Mouse (Mus musculus): ENCODE results near the gene Cox8b. TPM values are rescaled to one million over a fixed set of nuclear protein-coding genes. Genes with fewer than 3 reads are reported as not detected.
"Not testable (repeated sequence)": the region's sequence is repeated elsewhere in the genome, so short reads cannot be mapped to it uniquely, and the experiment has no call there.

Gene Cox8b
- total RNA-seq, 2 experiments from 2014 or later: not detected

- intact Hi-C loops (cut with DNase I): no loop called here
- DNase-seq (ENCODE audit: low spot score in 2 of 2): no peak
Measured at GRCm38 (mm10) chr7:140919911-140920310, 19.7 kb upstream of the Cox8b start.

- no peak for DNase-seq (ENCODE audit: low spot score in 2 of 2)
Measured at GRCm38 (mm10) chr7:140914031-140914690, 13.9 kb upstream of the Cox8b start.

GRCm38 (mm10) chr7:140912846-140913482, 12.7 kb upstream of the Cox8b start:
- intact Hi-C loops (cut with DNase I): no loop called here
- DNase-seq (ENCODE audit: low spot score in 2 of 2): no peak

More at GRCm38 (mm10) chr7:140914031-140914690, 13.9 kb upstream of the Cox8b start:
- intact Hi-C loops (cut with DNase I): no loop called here

DNA sequence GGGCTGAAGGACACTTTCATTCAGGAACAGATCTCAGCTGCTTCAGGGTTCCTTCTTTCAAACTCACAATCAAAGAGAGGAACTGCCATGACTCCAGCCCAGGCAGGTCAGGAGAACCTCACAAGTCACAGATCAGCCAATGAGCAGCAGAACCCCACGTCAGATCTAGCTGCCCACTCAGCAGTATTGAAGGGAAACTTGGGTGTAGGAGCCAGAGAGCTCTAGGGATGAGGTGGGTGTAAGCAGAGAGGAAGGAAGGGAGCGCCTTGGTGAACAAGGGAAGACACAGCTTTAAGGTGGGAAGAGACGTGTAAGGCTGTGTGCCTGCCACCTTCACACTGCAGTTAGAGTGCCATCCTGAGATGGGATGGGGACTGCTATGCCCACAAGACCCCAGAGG, 12.0 kb upstream of the Cox8b start:
- DNase-seq (ENCODE audit: low spot score in 2 of 2): peak in 1 of 2 experiments; percentile 35
- intact Hi-C loops (cut with DNase I): no loop called here

DNA sequence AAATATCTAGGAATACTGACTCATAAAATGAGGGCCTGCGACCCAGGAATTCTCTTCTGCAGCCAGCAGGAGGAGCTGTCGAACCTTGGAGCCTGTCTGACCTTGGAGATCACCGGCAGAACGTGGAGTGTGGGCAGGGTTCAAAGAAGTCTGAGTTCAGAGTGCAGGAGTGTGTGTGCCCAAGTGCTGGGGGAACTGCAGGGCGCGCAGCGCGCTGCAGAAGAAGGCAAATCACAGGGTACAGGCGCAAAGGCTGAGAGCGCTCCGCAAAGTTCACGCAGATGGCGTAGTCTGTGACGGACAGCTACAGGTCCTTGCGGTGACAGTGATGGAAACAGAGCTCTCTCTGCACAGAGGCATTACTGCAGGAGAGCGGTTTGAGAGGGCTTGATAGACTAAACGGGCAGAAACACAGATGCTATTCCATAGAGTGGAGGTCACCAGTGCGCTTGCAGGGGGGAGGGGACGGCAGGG, 8.4 kb upstream of the Cox8b start:
- intact Hi-C loops (cut with DNase I): loop anchor here (1.0 to 5.0 kb wide), 2 partner anchors 140 to 269 kb away; no protein-coding TSS in a partner anchor
- peak; percentile 56 to 72 for DNase-seq (ENCODE audit: low spot score in 2 of 2)

DNA sequence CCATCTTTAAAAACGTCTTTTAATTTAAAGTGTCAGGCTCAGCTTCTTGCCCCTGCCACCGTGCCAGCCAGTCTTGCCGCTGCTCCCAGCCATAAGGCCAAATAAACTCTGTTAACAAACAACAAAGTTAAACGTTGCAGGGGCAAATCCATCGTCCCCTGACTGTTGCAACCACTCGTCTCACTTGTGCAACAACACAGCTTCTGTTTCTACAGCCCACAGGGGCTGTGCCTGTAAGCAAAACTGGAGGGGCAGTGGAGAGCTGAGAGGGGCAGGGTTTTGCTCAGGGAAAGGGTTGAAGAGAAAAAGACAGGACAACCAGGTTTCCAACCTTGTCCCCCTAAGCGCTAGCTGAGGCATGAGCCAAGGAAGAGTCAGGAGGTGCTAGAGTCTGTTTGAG, 7.9 kb upstream of the Cox8b start:
- no peak for DNase-seq (ENCODE audit: low spot score in 2 of 2)
- intact Hi-C loops (cut with DNase I): loop anchor here (5.0 kb wide), 1 partner anchor 269 kb away; no protein-coding TSS in a partner anchor

- intact Hi-C loops (cut with DNase I): loop anchor here (5.0 kb wide), 1 partner anchor 270 kb away; no protein-coding TSS in a partner anchor
Measured at GRCm38 (mm10) chr7:140907697-140908096, 7.5 kb upstream of the Cox8b start.

DNA sequence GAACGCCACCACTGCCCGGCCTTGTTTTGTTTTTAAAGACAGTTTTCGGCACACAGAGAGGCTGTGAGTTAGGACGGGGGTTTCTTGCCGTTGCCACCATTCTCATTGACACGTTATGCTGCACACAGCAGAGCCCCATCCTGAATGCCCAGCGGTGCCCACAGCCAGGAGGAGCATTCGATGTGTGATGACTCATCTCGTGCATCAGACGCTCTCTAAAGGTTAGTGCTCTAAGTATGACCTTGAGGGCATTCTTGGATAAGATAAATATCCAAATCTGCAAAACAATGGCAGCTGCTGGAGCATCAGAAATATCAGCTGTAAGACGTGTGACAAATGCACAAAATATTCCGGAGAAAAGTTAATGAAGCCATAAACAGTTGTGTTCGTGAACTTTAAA, 6.9 kb upstream of the Cox8b start:
- intact Hi-C loops (cut with DNase I): loop anchor here (5.0 kb wide), 1 partner anchor 270 kb away; no protein-coding TSS in a partner anchor
- DNase-seq (ENCODE audit: low spot score in 2 of 2): no peak

More at GRCm38 (mm10) chr7:140907697-140908096, 7.5 kb upstream of the Cox8b start:
- no peak for DNase-seq (ENCODE audit: low spot score in 2 of 2)

DNA sequence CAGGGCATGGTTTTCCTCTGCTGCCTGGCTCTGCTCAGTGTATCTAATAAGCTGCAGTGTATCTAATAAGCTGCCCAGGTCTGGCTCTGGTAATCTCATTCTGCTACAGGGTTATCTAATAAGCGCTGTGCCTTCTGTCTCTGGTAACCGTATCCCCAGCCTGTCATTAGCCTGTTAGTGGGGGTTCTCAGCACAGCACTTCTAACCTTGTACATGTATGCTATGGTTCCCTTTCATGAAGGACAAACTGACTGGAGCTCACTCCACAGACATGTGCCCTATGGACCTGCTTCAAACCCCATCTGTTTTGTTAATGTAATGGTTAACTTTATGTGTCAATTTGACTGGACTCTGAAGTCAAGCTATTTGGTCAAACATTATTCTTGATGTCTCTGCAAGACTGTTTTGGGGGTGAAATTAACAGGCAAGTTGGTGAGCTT, 5.4 kb upstream of the Cox8b start:
- DNase-seq (ENCODE audit: low spot score in 2 of 2): no peak
- intact Hi-C loops (cut with DNase I): loop anchor here (5.0 kb wide), 1 partner anchor 272 kb away; no protein-coding TSS in a partner anchor

- DNase-seq (ENCODE audit: low spot score in 2 of 2): peak; percentile 56 to 72
- intact Hi-C loops (cut with DNase I): loop anchor here (1.0 kb wide), 1 partner anchor 58 kb away; the partner anchor contains the start of gene Scgb1c1
Measured at GRCm38 (mm10) chr7:140903212-140903611, 3.0 kb upstream of the Cox8b start.

- DNase-seq (ENCODE audit: low spot score in 2 of 2): no peak
- intact Hi-C loops (cut with DNase I): no loop called here
Measured at GRCm38 (mm10) chr7:140902036-140902875, 2.0 kb upstream of the Cox8b start.

DNA sequence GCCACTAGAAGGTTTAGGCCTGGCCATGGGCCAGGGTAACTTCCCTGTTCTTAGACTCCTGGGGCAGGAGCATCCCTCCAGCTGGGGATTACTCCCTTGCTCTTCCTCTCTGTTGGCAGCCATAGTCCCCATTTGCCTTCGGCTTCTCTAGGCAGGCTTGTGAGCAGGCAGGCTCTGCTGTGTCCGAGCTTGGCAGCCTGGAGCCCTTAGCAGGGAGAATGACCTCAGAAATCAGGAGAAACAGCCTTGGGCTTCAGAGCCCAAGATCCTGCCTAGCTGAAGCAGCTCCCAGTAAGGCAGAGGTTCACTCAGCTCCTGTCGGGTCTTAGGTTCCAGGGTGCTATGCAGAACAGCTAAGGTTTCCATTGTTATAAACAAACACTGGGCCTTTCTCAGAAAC, 1.1 kb downstream of the Cox8b start:
- intact Hi-C loops (cut with DNase I): no loop called here
- no peak for DNase-seq (ENCODE audit: low spot score in 2 of 2)

DNA sequence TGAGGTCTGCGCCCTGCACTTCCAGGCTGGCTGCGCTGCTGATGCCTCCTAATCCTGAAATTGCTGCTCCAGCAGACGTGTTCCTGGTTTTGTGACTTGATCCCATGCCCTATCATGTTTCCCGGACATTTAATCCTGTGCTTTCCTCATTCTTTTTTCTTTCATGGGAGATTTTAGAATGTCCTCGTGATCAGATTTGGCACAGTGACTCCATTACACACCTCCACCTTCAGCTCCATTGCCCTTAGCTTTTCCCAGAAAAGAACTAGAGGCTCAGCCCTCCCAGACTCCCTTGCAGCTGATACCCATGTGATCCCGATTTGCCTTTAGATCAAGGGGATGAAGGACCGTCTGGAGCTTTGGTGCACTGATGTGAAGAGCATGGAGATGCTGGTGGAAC, 2.4 kb downstream of the Cox8b start:
- DNase-seq (ENCODE audit: low spot score in 2 of 2): no peak
- intact Hi-C loops (cut with DNase I): no loop called here

- no peak for DNase-seq (ENCODE audit: low spot score in 2 of 2)
- intact Hi-C loops (cut with DNase I): no loop called here
Measured at GRCm38 (mm10) chr7:140894611-140895010, 5.6 kb downstream of the Cox8b start.

DNA sequence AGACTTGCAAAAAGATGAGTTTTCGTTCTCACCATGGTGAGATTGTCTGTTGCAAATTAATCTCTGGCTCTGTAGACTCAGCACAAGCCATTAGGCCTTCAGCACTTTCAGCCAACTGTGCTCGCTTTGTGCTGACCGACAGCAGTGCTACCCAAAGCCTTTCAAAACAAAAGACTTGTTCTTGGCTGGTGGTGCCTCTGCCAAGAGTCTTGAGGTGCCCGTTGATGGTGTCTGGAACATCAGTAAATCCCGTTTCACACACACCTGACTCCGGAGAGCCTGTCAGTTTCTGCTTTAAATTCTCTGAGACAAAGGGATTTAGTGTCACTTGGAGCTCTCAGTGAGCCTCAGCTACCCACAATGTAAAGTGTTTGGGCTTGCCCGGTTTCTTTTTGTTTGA, 6.2 kb downstream of the Cox8b start:
- DNase-seq (ENCODE audit: low spot score in 2 of 2): no peak
- intact Hi-C loops (cut with DNase I): no loop called here

DNA sequence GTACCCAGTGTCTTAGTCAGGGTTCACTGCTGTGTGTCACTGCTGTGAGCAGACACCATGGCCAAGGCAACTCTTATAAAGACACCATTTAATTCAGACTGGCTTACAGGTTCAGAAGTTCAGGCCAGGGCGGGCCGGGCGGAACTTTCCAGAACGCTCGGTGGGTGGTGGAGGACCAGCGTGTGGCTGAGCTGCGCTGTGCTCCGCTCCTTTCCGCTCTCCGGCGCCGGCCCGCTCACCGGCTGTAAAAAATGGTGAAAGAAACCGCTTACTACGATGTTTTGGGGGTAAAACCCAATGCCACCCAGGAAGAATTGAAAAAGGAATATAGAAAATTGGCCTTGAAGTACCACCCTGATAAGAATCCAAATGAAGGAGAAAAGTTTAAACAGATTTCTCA, 9.6 kb downstream of the Cox8b start:
- intact Hi-C loops (cut with DNase I); DNase-seq (ENCODE audit: low spot score in 2 of 2): not testable (repeated sequence)

DNA sequence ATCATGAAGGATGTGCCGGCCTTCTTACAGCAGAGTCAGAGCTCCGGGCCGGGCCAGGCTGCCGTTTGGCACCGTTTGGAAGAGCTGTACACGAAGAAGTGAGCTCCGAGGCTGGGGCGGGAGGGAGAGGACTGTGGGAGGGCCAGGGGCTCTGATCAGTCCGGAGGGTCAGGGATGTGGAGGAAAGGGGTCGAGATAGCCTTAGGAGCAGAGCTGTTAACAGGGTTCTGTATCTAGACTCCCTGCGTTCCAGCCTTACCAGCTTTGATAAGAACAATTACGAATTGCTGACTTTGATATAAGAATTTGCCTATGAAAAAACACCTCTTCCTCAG, 17.8 kb downstream of the Cox8b start:
- intact Hi-C loops (cut with DNase I): loop anchor here (1.0 kb wide), 1 partner anchor 25 kb away; the partner anchor contains the start of gene Bet1l
- no peak for DNase-seq (ENCODE audit: low spot score in 2 of 2)

GRCm38 (mm10) chr7:140881696-140882468, 18.4 kb downstream of the Cox8b start, which contains the start of the genes Psmd13 and Sirt3:
Gene Psmd13, plus strand, starts transcription at chr7:140881968.
Gene Sirt3, minus strand, starts transcription at chr7:140882309.
- intact Hi-C loops (cut with DNase I): loop anchor here (1.0 kb wide), 1 partner anchor 25 kb away; the partner anchor contains the start of gene Bet1l
- DNase-seq (ENCODE audit: low spot score in 2 of 2): peak; percentile 94 to 96
